Mouse (Mus musculus): ENCODE measurements around the gene Cacna1e. TPM values are rescaled to one million over a fixed set of nuclear protein-coding genes. Genes with fewer than 3 reads are reported as not detected.

The Cacna1e gene
- polyA plus RNA-seq, 1 experiment from 2014 or later: 5.8 TPM

DNA sequence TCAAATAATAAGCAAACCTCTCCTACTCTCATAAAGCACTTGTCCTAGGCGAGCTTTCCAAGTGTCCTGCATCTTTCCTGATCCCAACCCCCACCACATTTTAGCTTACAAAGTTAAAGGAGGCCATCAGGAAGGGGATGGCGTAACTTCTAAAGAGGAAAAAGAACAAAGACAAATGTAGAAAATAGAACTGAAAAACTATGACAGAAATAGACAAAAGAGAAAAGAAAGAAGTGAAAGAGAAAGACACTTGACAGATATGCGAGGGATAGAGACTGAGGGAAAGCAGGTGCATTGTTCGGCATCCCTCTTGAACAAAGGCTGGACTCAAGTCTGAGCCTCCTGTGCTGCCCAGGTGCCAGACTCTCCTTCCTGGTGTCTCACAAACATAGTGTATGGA is 246.5 kb downstream of the Cacna1e start:
- no peak for ATAC-seq
- Histone ChIP-seq H3K9ac (no peak overlapping the region), H3K27ac (no peak overlapping the region), H3K4me3 (no peak overlapping the region), H3K36me3 (ENCODE audit: poor library complexity, severe bottlenecking) (no peaks in the 10 kb centered on the region), H3K9me3 (replicated peaks) (no peaks in the 10 kb centered on the region), H3K4me2 (no peak overlapping the region), H3K27me3 (no peaks in the 10 kb centered on the region), H3K4me1 (peaks cover under 1% of the 10 kb centered on the region; the same call in 1 of the 2 replicates)
- WGBS: 77% methylated on average over 4 of the region's 4 CpGs

DNA sequence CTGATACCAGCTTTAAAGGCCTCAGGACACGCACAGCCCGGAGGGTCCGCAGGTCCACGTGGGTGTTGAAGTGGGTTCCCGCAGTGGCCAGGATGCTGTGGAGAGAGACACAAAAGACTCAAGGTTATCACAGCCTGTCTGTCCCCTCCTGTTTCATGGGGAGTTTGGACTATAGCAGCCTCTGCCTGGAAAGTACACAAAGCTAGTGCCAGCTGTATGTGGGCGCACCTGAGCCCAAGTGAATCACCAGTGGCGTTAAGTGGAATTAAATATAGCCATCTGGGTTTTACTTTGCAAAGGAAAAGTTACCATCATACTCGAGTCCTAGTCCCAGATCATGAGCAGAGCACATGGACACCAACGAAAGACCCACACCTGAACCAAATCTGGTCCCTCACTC is 248.5 kb downstream of the Cacna1e start:
- Histone ChIP-seq H3K4me2 (no peak overlapping the region), H3K4me1 (peaks cover 5% of the 10 kb centered on the region; the same call in 1 of the 2 replicates), H3K27me3 (no peaks in the 10 kb centered on the region), H3K9ac (no peak overlapping the region), H3K4me3 (no peak overlapping the region), H3K36me3 (ENCODE audit: poor library complexity, severe bottlenecking) (no peaks in the 10 kb centered on the region), H3K9me3 (replicated peaks) (no peaks in the 10 kb centered on the region), H3K27ac (no peak overlapping the region)
- 90% methylated on average over 9 of the region's 9 CpGs for WGBS
- ATAC-seq: no peak

GRCm38 (mm10) chr1:154632886-154633285 is 251.4 kb downstream of the Cacna1e start:
- Histone ChIP-seq H3K36me3 (ENCODE audit: poor library complexity, severe bottlenecking) (no peaks in the 10 kb centered on the region), H3K4me1 (peaks cover 5% of the 10 kb centered on the region; the same call in 1 of the 2 replicates), H3K4me3 (no peak overlapping the region), H3K4me2 (no peak overlapping the region), H3K9me3 (replicated peaks) (no peaks in the 10 kb centered on the region), H3K9ac (no peak overlapping the region), H3K27ac (no peak overlapping the region), H3K27me3 (no peaks in the 10 kb centered on the region)
- 32% methylated on average over 2 of the region's 2 CpGs for WGBS
- no peak for ATAC-seq

DNA sequence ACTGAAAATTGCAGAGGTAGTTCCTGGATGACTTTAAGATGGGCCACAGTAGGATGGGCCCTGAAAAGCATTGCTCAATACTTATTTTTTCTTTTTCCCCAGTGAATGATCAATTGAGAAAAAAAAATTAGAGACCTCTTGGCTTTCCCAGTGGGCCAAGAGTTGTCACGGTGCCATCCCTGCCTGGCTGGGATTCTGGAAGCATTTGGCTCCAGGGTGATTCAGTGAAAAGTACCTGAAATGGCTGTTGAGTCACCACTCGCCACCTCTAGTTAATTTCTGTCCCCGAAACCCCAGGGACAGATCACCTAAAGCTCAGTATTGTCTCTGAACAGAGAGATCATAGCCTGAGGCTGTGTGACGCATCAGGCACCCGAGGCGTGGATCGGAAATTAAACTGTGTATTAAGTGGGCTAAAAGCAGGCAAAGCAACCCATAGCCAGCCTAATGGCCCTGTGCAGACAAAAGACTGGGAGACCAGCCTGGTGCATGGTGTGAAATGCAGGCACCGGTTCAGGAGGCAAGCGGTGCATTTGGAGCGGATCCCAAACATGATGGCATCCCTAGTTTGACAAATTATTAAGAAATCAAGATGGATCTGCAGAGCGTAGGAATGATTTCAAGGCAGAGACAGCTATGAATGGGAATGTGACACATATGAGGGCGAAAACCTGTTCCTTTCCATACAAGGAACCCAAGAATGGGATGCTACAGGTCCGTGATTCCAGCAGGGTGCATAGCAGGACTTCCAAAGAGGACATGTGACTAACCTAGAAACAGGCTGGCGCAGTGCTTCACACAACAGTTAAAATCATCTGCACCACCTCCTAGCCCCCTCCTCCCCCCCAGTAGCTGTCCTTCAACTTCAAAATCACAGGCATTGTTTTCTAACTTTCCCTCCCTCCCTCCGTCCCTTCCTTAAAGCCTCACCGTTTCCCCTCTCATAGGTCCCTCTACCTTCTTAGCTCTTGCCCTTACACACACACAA is 261.3 kb downstream of the Cacna1e start:
- ATAC-seq: peak; percentile 71
- Histone ChIP-seq H3K27ac (no peak overlapping the region), H3K4me2 (no peak overlapping the region), H3K27me3 (no peaks in the 10 kb centered on the region), H3K9me3 (replicated peaks) (no peaks in the 10 kb centered on the region), H3K4me3 (no peak overlapping the region), H3K36me3 (ENCODE audit: poor library complexity, severe bottlenecking) (no peaks in the 10 kb centered on the region), H3K4me1 (no peaks in the 10 kb centered on the region), H3K9ac (no peak overlapping the region)
- 78% methylated on average over 16 of the region's 16 CpGs for WGBS

DNA sequence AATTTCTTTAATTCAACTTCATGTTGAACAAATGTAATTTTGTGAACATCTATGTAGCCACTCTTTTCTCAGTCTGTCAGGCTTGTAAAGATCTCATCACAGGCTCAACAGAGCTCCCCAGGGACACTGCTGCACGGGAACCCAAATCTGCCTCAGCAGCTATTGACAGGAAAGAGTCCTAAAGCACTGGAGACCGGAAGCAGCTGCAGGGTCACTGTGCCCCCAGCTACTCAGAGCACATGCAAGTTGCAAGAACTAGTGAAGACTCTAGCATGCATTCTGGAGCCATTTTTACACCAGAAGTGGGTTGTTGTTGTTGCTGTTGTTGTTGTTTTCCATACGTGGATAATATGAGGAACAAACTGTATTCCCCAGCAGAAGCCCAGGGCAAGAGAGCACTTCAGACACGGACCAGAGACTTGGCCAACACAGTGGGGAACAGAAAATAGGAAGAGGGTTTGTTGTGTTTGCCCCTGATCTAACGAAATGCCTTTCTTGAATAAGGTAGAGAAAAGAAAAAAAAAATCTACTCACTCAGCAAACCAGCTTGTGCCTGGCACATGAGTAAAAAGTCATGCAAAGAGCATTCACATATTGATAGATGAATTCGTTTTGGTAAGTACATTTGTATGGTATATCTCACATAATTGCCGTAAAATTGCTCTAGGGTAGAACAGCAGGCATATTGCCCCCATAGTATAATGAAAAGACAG is 266.4 kb downstream of the Cacna1e start:
- no peak for ATAC-seq
- H3K4me1 ChIP-seq: no peaks in the 10 kb centered on the region
- no peak overlapping the region for H3K4me2 ChIP-seq
- no peaks in the 10 kb centered on the region for H3K27me3 ChIP-seq
- no peak overlapping the region for H3K9ac ChIP-seq
- no peak overlapping the region for H3K27ac ChIP-seq
- no peaks in the 10 kb centered on the region for H3K9me3 ChIP-seq (replicated peaks)
- 58% methylated on average over 7 of the region's 7 CpGs for WGBS
- H3K36me3 ChIP-seq (ENCODE audit: poor library complexity, severe bottlenecking): no peaks in the 10 kb centered on the region
- no peak overlapping the region for H3K4me3 ChIP-seq

GRCm38 (mm10) chr1:154615759-154616158 is 268.5 kb downstream of the Cacna1e start:
- no peak overlapping the region for H3K27ac ChIP-seq
- no peak for ATAC-seq

GRCm38 (mm10) chr1:154608516-154608915 is 275.8 kb downstream of the Cacna1e start:
- no peak overlapping the region for H3K4me2 ChIP-seq
- 70% methylated on average over 4 of the region's 4 CpGs for WGBS
- no peak overlapping the region for H3K4me3 ChIP-seq
- H3K4me1 ChIP-seq: no peaks in the 10 kb centered on the region
- no peak overlapping the region for H3K9ac ChIP-seq
- H3K9me3 ChIP-seq (replicated peaks): no peaks in the 10 kb centered on the region
- no peaks in the 10 kb centered on the region for H3K36me3 ChIP-seq (ENCODE audit: poor library complexity, severe bottlenecking)
- no peak overlapping the region for H3K27ac ChIP-seq
- H3K27me3 ChIP-seq: no peaks in the 10 kb centered on the region
- ATAC-seq: no peak

More at GRCm38 (mm10) chr1:154615759-154616158, 268.5 kb downstream of the Cacna1e start:
- H3K9ac ChIP-seq: no peak overlapping the region
- no peak overlapping the region for H3K4me2 ChIP-seq
- no peak overlapping the region for H3K4me3 ChIP-seq
- no peaks in the 10 kb centered on the region for H3K36me3 ChIP-seq (ENCODE audit: poor library complexity, severe bottlenecking)
- no peaks in the 10 kb centered on the region for H3K27me3 ChIP-seq
- 67% methylated on average over 7 of the region's 7 CpGs for WGBS
- H3K9me3 ChIP-seq (replicated peaks): no peaks in the 10 kb centered on the region
- H3K4me1 ChIP-seq: no peaks in the 10 kb centered on the region

DNA sequence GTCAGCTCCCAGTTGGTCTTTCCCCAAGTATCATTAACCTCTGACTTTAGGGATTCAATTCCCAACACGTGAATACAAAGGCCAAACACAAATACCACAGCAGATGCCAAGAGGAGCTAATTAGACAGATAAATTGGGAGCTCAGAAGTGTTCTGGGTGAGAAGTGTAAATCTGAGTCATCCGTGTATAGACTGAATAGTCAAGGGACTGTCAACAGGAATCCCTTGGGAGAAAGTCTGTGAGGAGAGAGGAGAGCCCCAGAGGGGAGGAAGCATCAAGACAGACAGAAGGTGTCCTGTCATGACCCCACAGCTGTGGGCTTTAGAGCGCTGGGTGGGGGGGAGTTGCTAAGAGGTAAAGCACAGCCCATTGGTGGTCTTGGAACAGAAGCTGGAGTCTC is 276.9 kb downstream of the Cacna1e start:
- no peak overlapping the region for H3K27ac ChIP-seq
- H3K4me2 ChIP-seq: no peak overlapping the region
- no peaks in the 10 kb centered on the region for H3K36me3 ChIP-seq (ENCODE audit: poor library complexity, severe bottlenecking)
- ATAC-seq: no peak
- WGBS: 41% methylated on average over 3 of the region's 3 CpGs
- no peaks in the 10 kb centered on the region for H3K9me3 ChIP-seq (replicated peaks)
- no peak overlapping the region for H3K9ac ChIP-seq
- H3K4me3 ChIP-seq: no peak overlapping the region
- no peaks in the 10 kb centered on the region for H3K27me3 ChIP-seq
- no peaks in the 10 kb centered on the region for H3K4me1 ChIP-seq

GRCm38 (mm10) chr1:154605601-154606000 is 278.7 kb downstream of the Cacna1e start:
- no peaks in the 10 kb centered on the region for H3K36me3 ChIP-seq (ENCODE audit: poor library complexity, severe bottlenecking)

GRCm38 (mm10) chr1:154603781-154604180 is 280.5 kb downstream of the Cacna1e start:
- no peaks in the 10 kb centered on the region for H3K27me3 ChIP-seq
- no peak overlapping the region for H3K4me3 ChIP-seq
- no peaks in the 10 kb centered on the region for H3K4me1 ChIP-seq
- H3K9me3 ChIP-seq (replicated peaks): no peaks in the 10 kb centered on the region; the same call in 1 of the 2 replicates
- no peak overlapping the region for H3K9ac ChIP-seq
- H3K36me3 ChIP-seq (ENCODE audit: poor library complexity, severe bottlenecking): no peaks in the 10 kb centered on the region
- no peak overlapping the region for H3K4me2 ChIP-seq
- no peak overlapping the region for H3K27ac ChIP-seq
- no peak for ATAC-seq

More at GRCm38 (mm10) chr1:154605601-154606000, 278.7 kb downstream of the Cacna1e start:
- no peak overlapping the region for H3K9ac ChIP-seq
- no peaks in the 10 kb centered on the region for H3K27me3 ChIP-seq
- 88% methylated on average over 2 of the region's 2 CpGs for WGBS
- no peaks in the 10 kb centered on the region for H3K9me3 ChIP-seq (replicated peaks)
- H3K4me2 ChIP-seq: no peak overlapping the region
- no peak overlapping the region for H3K4me3 ChIP-seq
- no peak for ATAC-seq
- H3K4me1 ChIP-seq: no peaks in the 10 kb centered on the region
- no peak overlapping the region for H3K27ac ChIP-seq

GRCm38 (mm10) chr1:154602531-154602930 is 281.8 kb downstream of the Cacna1e start:
- Histone ChIP-seq H3K4me3 (no peak overlapping the region), H3K27me3 (no peaks in the 10 kb centered on the region), H3K4me2 (no peak overlapping the region), H3K9me3 (replicated peaks) (no peaks in the 10 kb centered on the region; the same call in 1 of the 2 replicates), H3K36me3 (ENCODE audit: poor library complexity, severe bottlenecking) (no peaks in the 10 kb centered on the region), H3K9ac (no peak overlapping the region), H3K4me1 (no peaks in the 10 kb centered on the region), H3K27ac (no peak overlapping the region)
- WGBS: 92% methylated on average over 1 of the region's 1 CpGs
- no peak for ATAC-seq

GRCm38 (mm10) chr1:154582516-154582915 is 301.8 kb downstream of the Cacna1e start:
- no peaks in the 10 kb centered on the region for H3K36me3 ChIP-seq (ENCODE audit: poor library complexity, severe bottlenecking)
- H3K4me3 ChIP-seq: no peak overlapping the region
- no peaks in the 10 kb centered on the region for H3K4me1 ChIP-seq
- H3K9me3 ChIP-seq (replicated peaks): no peaks in the 10 kb centered on the region
- no peak overlapping the region for H3K27ac ChIP-seq
- WGBS: 86% methylated on average over 3 of the region's 3 CpGs
- H3K4me2 ChIP-seq: no peak overlapping the region
- no peak for ATAC-seq
- no peak overlapping the region for H3K9ac ChIP-seq
- no peaks in the 10 kb centered on the region for H3K27me3 ChIP-seq

Data from forebrain, embryonic 13.5 days (tissue).